Mouse (Mus musculus) MEL (cell line): ENCODE measurements at regions not wholly inside any gene's neighbourhood (a gene's known extent, or its start where the extent isn't known, plus 50 kb on each side); places are given as distances from the start of the nearest gene placed in this dataset.

Source experiments
- DNase-seq: peaks from one replicate; pipeline ENCODE4 v3.0.0; 2011; ENCODE audit warnings: low read depth, low spot score
- H3K27ac ChIP-seq: 2 replicates; pipeline ENCODE4 v1.5.1; 2012; ENCODE audit warnings: low read depth, mild to moderate bottlenecking, control low read depth, low read length, moderate library complexity; ENCODE audit not compliant: control insufficient read depth
- H3K27me3 ChIP-seq, 2 experiments: fragments of 150-350 bp in 1 of 2; sonication (generic) in 1 of 2; 2 replicates each; pipeline ENCODE4 v1.6.1; 2012; ENCODE audit warnings: low read length in 2 of 2, mild to moderate bottlenecking in 2 of 2, improper control_type of control experiment in 1 of 2, moderate library complexity in 1 of 2; ENCODE audit not compliant: insufficient read depth in 2 of 2, control insufficient read depth in 1 of 2
- H3K36me3 ChIP-seq, 2 experiments: 2 replicates each; pipeline ENCODE4 v1.6.1; 2012 to 2014; ENCODE audit warnings: low read length in 2 of 2, improper control_type of control experiment in 1 of 2, inconsistent platforms in 1 of 2, mild to moderate bottlenecking in 1 of 2; ENCODE audit not compliant: insufficient read depth in 2 of 2, control insufficient read depth in 1 of 2
- H3K4me1 ChIP-seq, 2 experiments: fragments of 150-350 bp in 1 of 2; sonication (generic) in 1 of 2; 2 replicates each; pipeline ENCODE4 v1.6.1; 2012; ENCODE audit warnings: low read length in 2 of 2, improper control_type of control experiment in 1 of 2, mild to moderate bottlenecking in 1 of 2; ENCODE audit not compliant: insufficient read depth in 2 of 2, control insufficient read depth in 1 of 2
- H3K4me3 ChIP-seq, 2 experiments: fragments of 150-350 bp in 1 of 2; sonication (generic) in 1 of 2; 2 replicates each; pipeline ENCODE4 v1.5.1; 2012; ENCODE audit warnings: low read depth in 2 of 2, low read length in 2 of 2, mild to moderate bottlenecking in 2 of 2, moderate library complexity in 2 of 2, control low read depth in 1 of 2, improper control_type of control experiment in 1 of 2; ENCODE audit not compliant: control insufficient read depth in 1 of 2, insufficient read depth in 1 of 2
- H3K79me2 ChIP-seq: 2 replicates; pipeline ENCODE4 v1.6.1; 2012; ENCODE audit warnings: mild to moderate bottlenecking, low read length, moderate library complexity; ENCODE audit not compliant: control insufficient read depth, poor library complexity, insufficient read depth
- H3K9ac ChIP-seq: 2 replicates; pipeline ENCODE4 v1.6.1; 2012; ENCODE audit warnings: low read depth, mild to moderate bottlenecking, control low read depth, low read length, moderate library complexity; ENCODE audit not compliant: control insufficient read depth, poor library complexity, severe bottlenecking
- H3K9me3 ChIP-seq: fragments of 150-350 bp; sonication (generic); replicated peaks from 2 replicates; pipeline ENCODE4 v1.6.1; 2012; ENCODE audit warnings: mild to moderate bottlenecking, low read length, improper control_type of control experiment, moderate library complexity; ENCODE audit not compliant: insufficient read depth
- CHD1 ChIP-seq: IDR thresholded peaks from 2 replicates; pipeline ENCODE4 v1.6.1; 2012; ENCODE audit warnings: low read depth, mild to moderate bottlenecking, inconsistent platforms, low read length, improper control_type of control experiment
- CHD2 ChIP-seq: IDR thresholded peaks from 2 replicates; pipeline ENCODE4 v1.6.1; 2011; ENCODE audit warnings: low read length, improper control_type of control experiment
- ETS1 ChIP-seq: IDR thresholded peaks from 2 replicates; pipeline ENCODE4 v1.6.1; 2012; ENCODE audit warnings: low read depth, mild to moderate bottlenecking, inconsistent platforms, low read length, improper control_type of control experiment, moderate library complexity
- GABPA ChIP-seq: IDR thresholded peaks from 2 replicates; pipeline ENCODE4 v1.6.1; 2012; ENCODE audit warnings: low read depth, mild to moderate bottlenecking, inconsistent platforms, low read length, improper control_type of control experiment, moderate library complexity
- MAFK ChIP-seq: IDR thresholded peaks from 2 replicates; pipeline ENCODE4 v1.6.1; 2011; ENCODE audit warnings: low read depth, mild to moderate bottlenecking, low read length, improper control_type of control experiment, borderline replicate concordance
- RAD21 ChIP-seq: IDR thresholded peaks from 2 replicates; pipeline ENCODE4 v1.6.1; 2011; ENCODE audit warnings: mild to moderate bottlenecking, low read depth, low read length, improper control_type of control experiment
- RCOR1 ChIP-seq: IDR thresholded peaks from 2 replicates; pipeline ENCODE4 v1.6.1; 2012; ENCODE audit warnings: low read depth, mild to moderate bottlenecking, inconsistent platforms, low read length, improper control_type of control experiment
- TAL1 ChIP-seq: IDR thresholded peaks from 2 replicates; pipeline ENCODE4 v1.6.1; 2012; ENCODE audit warnings: mild to moderate bottlenecking, inconsistent platforms, low read length, moderate library complexity, mixed read lengths
- USF2 ChIP-seq, 2 experiments: IDR thresholded peaks; 2 replicates each; pipeline ENCODE4 v1.6.1; 2011 to 2012; ENCODE audit warnings: improper control_type of control experiment in 2 of 2, low read length in 2 of 2, borderline replicate concordance in 1 of 2, inconsistent platforms in 1 of 2, low read depth in 1 of 2, mild to moderate bottlenecking in 1 of 2; ENCODE audit not compliant: insufficient read depth in 1 of 2

- no peaks in the 10 kb centered on the region for H3K79me2 ChIP-seq
- H3K9ac ChIP-seq, result no peak overlapping the region
- TF ChIP-seq TAL1, result no peak
- no peak overlapping the region for H3K27ac ChIP-seq
- DNase-seq, result no peak
- H3K4me1 ChIP-seq, result no peaks in the 10 kb centered on the region
- no peaks in the 10 kb centered on the region for H3K27me3 ChIP-seq
- H3K9me3 ChIP-seq, result no peaks in the 10 kb centered on the region
- H3K36me3 ChIP-seq, result no peaks in the 10 kb centered on the region
- no peak overlapping the region for H3K4me3 ChIP-seq
Measured at GRCm38 (mm10) chr13:46222031-46222430, 51.5 kb upstream of the Stmnd1 start.

- TF ChIP-seq ETS1, result no peak
- TF ChIP-seq RAD21, result no peak
- TF ChIP-seq CHD1, result no peak
- TF ChIP-seq GABPA, result no peak
- no peak for TF ChIP-seq USF2 (IDR thresholded peaks at IDR 0.05; ENCODE audit: borderline replicate concordance in 1 of 2, insufficient read depth in 1 of 2, low read depth in 1 of 2, low read length in 2 of 2)
- H3K79me2 ChIP-seq, result no peaks in the 10 kb centered on the region
- no peaks in the 10 kb centered on the region for H3K4me1 ChIP-seq
- H3K27me3 ChIP-seq, result peaks cover 0 to 2% of the 10 kb centered on the region in 2 experiments; a peak in 2 of 4 replicates
- H3K27ac ChIP-seq, result no peak overlapping the region
- H3K9me3 ChIP-seq, result no peaks in the 10 kb centered on the region
- no peak overlapping the region for H3K4me3 ChIP-seq
- no peaks in the 10 kb centered on the region for H3K36me3 ChIP-seq
- DNase-seq, result no peak
- no peak overlapping the region for H3K9ac ChIP-seq
Measured at GRCm38 (mm10) chr13:46218101-46218701, 55.3 kb upstream of the Stmnd1 start.

- H3K4me3 ChIP-seq, result no peak overlapping the region
- no peaks in the 10 kb centered on the region for H3K4me1 ChIP-seq
- TF ChIP-seq RCOR1 (no peak), MAFK (no peak), RAD21 (no peak), ETS1 (no peak), CHD2 (no peak)
- no peaks in the 10 kb centered on the region for H3K36me3 ChIP-seq
- no peak for DNase-seq
- H3K9me3 ChIP-seq, result no peaks in the 10 kb centered on the region
- peaks cover 0 to 2% of the 10 kb centered on the region in 2 experiments; a peak in 2 of 4 replicates for H3K27me3 ChIP-seq
- no peak overlapping the region for H3K27ac ChIP-seq
- H3K9ac ChIP-seq, result no peak overlapping the region
- no peaks in the 10 kb centered on the region for H3K79me2 ChIP-seq
Measured at GRCm38 (mm10) chr13:46216954-46217838, 56.3 kb upstream of the Stmnd1 start.
